Mouse (Mus musculus) stomach, postnatal 0 days (tissue): ENCODE results near the gene Cdh15. TPM values are rescaled to one million over a fixed set of nuclear protein-coding genes. Genes with fewer than 3 reads are reported as not detected.
A peak's percentile ranks its signal among the peaks of the same experiment; 100 is the strongest.

Experiments used
- ATAC-seq: fragments of 200-750 bp; cut with Nextera tagmentation; 2 replicates; pipeline ENCODE4 v1.8.0; 2017; ENCODE audit not compliant: low FRiP score, low TSS enrichment
- DNase-seq: peaks from one replicate; pipeline ENCODE4 v3.0.0-alpha.2; 2016; ENCODE audit warnings: low spot score
- H3K27ac ChIP-seq: fragments of 300-500 bp; sonication (generic); replicated peaks from 2 replicates; pipeline ENCODE4 v1.5.1; 2014; ENCODE audit warnings: mild to moderate bottlenecking, control low read depth
- H3K27me3 ChIP-seq: fragments of 300-500 bp; sonication (generic); 2 replicates; pipeline ENCODE4 v1.6.1; 2014; ENCODE audit warnings: low read length; ENCODE audit not compliant: control insufficient read depth, insufficient read depth
- H3K36me3 ChIP-seq: fragments of 300-500 bp; sonication (generic); 2 replicates; pipeline ENCODE4 v1.6.1; 2014; ENCODE audit warnings: low read length, mixed read lengths; ENCODE audit not compliant: control insufficient read depth, insufficient read depth
- H3K4me1 ChIP-seq: fragments of 300-500 bp; sonication (generic); replicated peaks from 2 replicates; pipeline ENCODE4 v1.6.1; 2014; ENCODE audit warnings: antibody characterized with exemption; ENCODE audit not compliant: control insufficient read depth, insufficient read depth
- H3K4me2 ChIP-seq: fragments of 300-500 bp; sonication (generic); replicated peaks from 2 replicates; pipeline ENCODE4 v1.6.1; 2014; ENCODE audit warnings: low read depth, mild to moderate bottlenecking, control low read depth, moderate library complexity
- H3K4me3 ChIP-seq: fragments of 300-500 bp; sonication (generic); 2 replicates; pipeline ENCODE4 v1.5.1; 2014; ENCODE audit warnings: low read depth, low read length, control low read depth
- H3K9ac ChIP-seq: fragments of 300-500 bp; sonication (generic); 2 replicates; pipeline ENCODE4 v1.6.1; 2014; ENCODE audit warnings: mild to moderate bottlenecking, low read length, control low read depth, mixed read lengths
- H3K9me3 ChIP-seq: fragments of 300-500 bp; sonication (generic); 2 replicates; pipeline ENCODE4 v1.6.1; 2016; ENCODE audit warnings: low read length; ENCODE audit not compliant: control insufficient read depth
- CTCF ChIP-seq: IDR thresholded peaks from 2 replicates; pipeline ENCODE4 v1.5.1; 2016; ENCODE audit warnings: antibody characterized with exemption, low read depth, mild to moderate bottlenecking, moderate library complexity
- EP300 ChIP-seq: optimal IDR thresholded peaks from 2 replicates; pipeline ENCODE3; 2016; ENCODE audit warnings: antibody characterized with exemption
- WGBS: fragments of 180-500 bp; shearing (Covaris S2); extraction: QIAGEN DNeasy Blood & Tissue Kit; methylation state at CpG from one replicate; pipeline ENCODE4 v1.1.7; 2014; 5-methylcytosine and 5-hydroxymethylcytosine counted together
- polyA plus RNA-seq: library from polyadenylated mRNA; unstranded; fragments of >200 nt; fragmentation: Nextera tagmentation; extraction: Ambion mirVana; gene quantifications from 2 replicates; pipeline ENCODE4 v1.2.1, GENCODE M21; 2015

Gene Cdh15
- polyA plus RNA-seq, 1 experiment from 2014 or later = 0.23 TPM

GRCm38 (mm10) chr8:122830349-122831061 lies 17.3 kb upstream of the Cdh15 start:
- Histone ChIP-seq H3K4me3 (no peak overlapping the region), H3K4me2 (no peak overlapping the region), H3K4me1 (no peaks in the 10 kb centered on the region), H3K27ac (no peak overlapping the region), H3K27me3 (no peaks in the 10 kb centered on the region), H3K36me3 (no peaks in the 10 kb centered on the region), H3K9ac (no peak overlapping the region), H3K9me3 (no peaks in the 10 kb centered on the region)
- 43% methylated on average over 8 of the region's 8 CpGs for WGBS
- TF ChIP-seq EP300 (no peak), CTCF (peak; percentile 99)
- ATAC-seq (peak; percentile 76), DNase-seq (peak; percentile 89)

GRCm38 (mm10) chr8:122834416-122834815 lies 13.3 kb upstream of the Cdh15 start:
- no peak for DNase-seq
- 85% methylated on average over 8 of the region's 8 CpGs for WGBS
- Histone ChIP-seq H3K27me3 (no peaks in the 10 kb centered on the region), H3K4me3 (no peak overlapping the region), H3K9ac (no peak overlapping the region), H3K4me1 (no peaks in the 10 kb centered on the region), H3K4me2 (no peak overlapping the region), H3K9me3 (no peaks in the 10 kb centered on the region), H3K27ac (no peak overlapping the region), H3K36me3 (no peaks in the 10 kb centered on the region)
- ATAC-seq = no peak
- TF ChIP-seq CTCF (no peak), EP300 (no peak)

GRCm38 (mm10) chr8:122834971-122835370 lies 12.8 kb upstream of the Cdh15 start:
- H3K9me3 ChIP-seq = no peaks in the 10 kb centered on the region
- H3K36me3 ChIP-seq = no peaks in the 10 kb centered on the region
- ATAC-seq (peak; percentile 74; the same call in 1 of the 2 replicates), DNase-seq (peak; percentile 80)
- no peaks in the 10 kb centered on the region for H3K4me1 ChIP-seq
- WGBS = 30% methylated on average over 8 of the region's 8 CpGs
- H3K9ac ChIP-seq = no peak overlapping the region
- H3K4me2 ChIP-seq = no peak overlapping the region
- H3K27ac ChIP-seq = no peak overlapping the region
- H3K4me3 ChIP-seq = no peak overlapping the region
- no peak for TF ChIP-seq EP300
- TF ChIP-seq CTCF = peak; percentile 89
- H3K27me3 ChIP-seq = no peaks in the 10 kb centered on the region

- no peak for TF ChIP-seq EP300
- no peak for TF ChIP-seq CTCF
- Histone ChIP-seq H3K27me3 (no peaks in the 10 kb centered on the region), H3K27ac (no peak overlapping the region), H3K4me2 (no peak overlapping the region), H3K9me3 (no peaks in the 10 kb centered on the region), H3K4me1 (no peaks in the 10 kb centered on the region), H3K4me3 (no peak overlapping the region), H3K9ac (no peak overlapping the region), H3K36me3 (no peaks in the 10 kb centered on the region)
- no peak for ATAC-seq
- WGBS = 78% methylated on average over 12 of the region's 12 CpGs
- no peak for DNase-seq
These were observed 11.6 kb upstream of the Cdh15 start for GRCm38 (mm10) chr8:122836199-122836598.

- Histone ChIP-seq H3K4me2 (no peak overlapping the region), H3K4me3 (no peak overlapping the region), H3K9ac (no peak overlapping the region), H3K36me3 (no peaks in the 10 kb centered on the region), H3K9me3 (no peaks in the 10 kb centered on the region), H3K27ac (no peak overlapping the region), H3K4me1 (no peaks in the 10 kb centered on the region), H3K27me3 (no peaks in the 10 kb centered on the region)
- TF ChIP-seq CTCF = no peak
- DNase-seq (no peak), ATAC-seq (no peak)
- WGBS = 69% methylated on average over 13 of the region's 13 CpGs
These were observed 11.1 kb upstream of the Cdh15 start for GRCm38 (mm10) chr8:122836696-122837095.

- ATAC-seq (no peak), DNase-seq (no peak)
- H3K9ac ChIP-seq = no peak overlapping the region
- H3K4me3 ChIP-seq = no peak overlapping the region
- H3K27me3 ChIP-seq = no peaks in the 10 kb centered on the region
- TF ChIP-seq EP300 (no peak), CTCF (no peak)
- H3K27ac ChIP-seq = no peak overlapping the region
- WGBS = 70% methylated on average over 3 of the region's 3 CpGs
- H3K4me1 ChIP-seq = no peaks in the 10 kb centered on the region
- no peak overlapping the region for H3K4me2 ChIP-seq
- no peaks in the 10 kb centered on the region for H3K36me3 ChIP-seq
- no peaks in the 10 kb centered on the region for H3K9me3 ChIP-seq
These were observed 3.6 kb upstream of the Cdh15 start for GRCm38 (mm10) chr8:122844161-122844560.
